ENCODE assay signal across 21 mouse cellular contexts in the genomic region with DNA sequence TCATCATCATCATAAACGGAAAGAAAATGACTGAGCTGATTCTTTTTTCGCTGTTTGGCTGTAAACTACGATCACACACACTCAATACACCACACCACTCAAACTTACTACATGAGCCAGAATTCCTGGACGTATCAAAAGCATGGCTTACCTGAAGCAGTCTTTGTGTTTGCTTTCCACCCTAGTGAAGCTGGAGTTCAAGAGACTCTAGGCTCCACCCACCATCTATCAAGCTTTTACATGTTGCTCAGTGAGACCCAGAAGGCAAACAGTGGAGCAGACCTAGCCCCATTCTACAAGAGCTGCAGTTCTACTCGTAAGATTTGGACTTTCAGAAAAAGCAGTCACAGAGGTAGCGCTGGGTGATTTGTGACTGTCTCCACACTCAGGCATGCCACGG. TPM values are rescaled to one million over a fixed set of nuclear protein-coding genes. Genes with fewer than 3 reads are reported as not detected.
DNase-seq lines count a peak whose midpoint lies in the region; ATAC-seq and TF ChIP-seq lines count a peak whose summit lies in the region.
"Had no signal": no experiment of that assay in that cellular context is flagged by ENCODE, and none has a peak within 500 bp of the region (broad histone marks: within the 10 kb centered on the region; RNA-seq: fewer than 3 reads in every experiment).

No protein-coding gene starts in this region.

- H3K4me3 ChIP-seq in heart, embryonic 14.5 days (ENCODE audit: control insufficient read depth in 1 of 2, insufficient read depth in 1 of 2, low read depth in 1 of 2, low read length in 2 of 2): no peak overlapping the region
- H3K4me3 ChIP-seq in liver, postnatal 0 days (ENCODE audit: low read depth, low read length): no peak overlapping the region
- no peak overlapping the region for H3K4me3 ChIP-seq in liver, embryonic 11.5 days (ENCODE audit: low read depth, low read length)
- peak overlapping the region; percentile 18 for H3K4me3 ChIP-seq in lung, embryonic 16.5 days (ENCODE audit: low read length)
- H3K4me3 ChIP-seq in stomach, embryonic 16.5 days (replicated peaks; ENCODE audit: low read length): no peak overlapping the region
- H3K4me3 ChIP-seq: erythroblast, embryonic 14.5 days; forebrain, embryonic 15.5 days; kidney, embryonic 15.5 days; limb, embryonic 13.5 days had no signal

- H3K4me2 ChIP-seq in heart, embryonic 14.5 days (ENCODE audit: low read length): peak overlapping the region; percentile 45
- H3K4me2 ChIP-seq in liver, postnatal 0 days (ENCODE audit: low read depth, low read length): 0 out of 2 replicates have a peak overlapping the region, but pooled peaks have one; percentile 8
- H3K4me2 ChIP-seq in liver, embryonic 11.5 days: no peak overlapping the region
- peak overlapping the region; percentile 45 for H3K4me2 ChIP-seq in lung, embryonic 16.5 days (ENCODE audit: low read depth, low read length)
- H3K4me2 ChIP-seq in stomach, embryonic 16.5 days (ENCODE audit: low read depth, low read length): peak overlapping the region; percentile 25
- H3K4me2 ChIP-seq: forebrain, embryonic 15.5 days; kidney, embryonic 15.5 days; limb, embryonic 13.5 days had no signal

- 0 out of 2 replicates have a peak overlapping the region, but pooled peaks have one; percentile 5 for H3K9ac ChIP-seq in heart, embryonic 14.5 days (ENCODE audit: low read length)
- no peak overlapping the region for H3K9ac ChIP-seq in liver, postnatal 0 days (replicated peaks)
- no peak overlapping the region for H3K9ac ChIP-seq in liver, embryonic 11.5 days (ENCODE audit: low read depth, low read length)
- H3K9ac ChIP-seq in lung, embryonic 16.5 days (ENCODE audit: low read length): peak overlapping the region; percentile 14; the same call in 1 of the 2 replicates
- no peak overlapping the region for H3K9ac ChIP-seq in stomach, embryonic 16.5 days (ENCODE audit: low read length)
- H3K9ac ChIP-seq: forebrain, embryonic 15.5 days; kidney, embryonic 15.5 days; limb, embryonic 13.5 days had no signal

- H3K27me3 ChIP-seq in heart, embryonic 14.5 days (ENCODE audit: control insufficient read depth, insufficient read depth, low read length): no peaks in the 10 kb centered on the region
- no peaks in the 10 kb centered on the region for H3K27me3 ChIP-seq in liver, postnatal 0 days (ENCODE audit: insufficient read depth, low read length)
- no peaks in the 10 kb centered on the region for H3K27me3 ChIP-seq in liver, embryonic 11.5 days (replicated peaks; ENCODE audit: control insufficient read depth, insufficient read depth, low read length)
- no peaks in the 10 kb centered on the region for H3K27me3 ChIP-seq in lung, embryonic 16.5 days (ENCODE audit: control insufficient read depth, insufficient read depth, low read depth, low read length)
- no peaks in the 10 kb centered on the region for H3K27me3 ChIP-seq in stomach, embryonic 16.5 days (ENCODE audit: control insufficient read depth, insufficient read depth, low read length)
- H3K27me3 ChIP-seq: forebrain, embryonic 15.5 days; kidney, embryonic 15.5 days; limb, embryonic 13.5 days had no signal

- peaks cover 41 to 61% of the 10 kb centered on the region in 2 experiments for H3K4me1 ChIP-seq in heart, embryonic 14.5 days (ENCODE audit: control insufficient read depth in 2 of 2, insufficient read depth in 2 of 2, low read length in 2 of 2)
- peaks cover 37% of the 10 kb centered on the region for H3K4me1 ChIP-seq in liver, postnatal 0 days (ENCODE audit: insufficient read depth)
- peaks cover 25% of the 10 kb centered on the region for H3K4me1 ChIP-seq in liver, embryonic 11.5 days (replicated peaks; ENCODE audit: control insufficient read depth, insufficient read depth, low read length)
- peaks cover 23% of the 10 kb centered on the region for H3K4me1 ChIP-seq in lung, embryonic 16.5 days (replicated peaks; ENCODE audit: control insufficient read depth, insufficient read depth, low read length)
- 0 out of 2 replicates have a peak, but pooled peaks cover 3% of the 10 kb centered on the region for H3K4me1 ChIP-seq in stomach, embryonic 16.5 days (ENCODE audit: control insufficient read depth, insufficient read depth, low read length)
- H3K4me1 ChIP-seq: forebrain, embryonic 15.5 days; limb, embryonic 13.5 days had no signal

- TF ChIP-seq EP300 in liver, postnatal 0 days (IDR thresholded peaks at IDR 0.05; ENCODE audit: low read depth): no peak

- ATAC-seq in heart, embryonic 14.5 days (ENCODE audit: insufficient number of reproducible peaks, insufficient read depth, low FRiP score, low read depth): no peak
- no peak for ATAC-seq in liver, postnatal 0 days
- ATAC-seq in liver, embryonic 11.5 days (replicated peaks; ENCODE audit: low FRiP score): no peak
- ATAC-seq in lung, embryonic 16.5 days (ENCODE audit: low read depth): peak; percentile 63
- ATAC-seq in stomach, embryonic 16.5 days (ENCODE audit: insufficient read depth, low FRiP score): peak; percentile 18; the same call in 1 of the 2 replicates
- ATAC-seq: forebrain, embryonic 15.5 days had no signal

- peak overlapping the region; percentile 70 to 73 for H3K27ac ChIP-seq in heart, embryonic 14.5 days (replicated peaks in 1 of 2; ENCODE audit: control insufficient read depth in 1 of 2, insufficient read depth in 1 of 2, low read depth in 2 of 2, low read length in 2 of 2)
- 0 out of 2 replicates have a peak overlapping the region, but pooled peaks have one; percentile 16 for H3K27ac ChIP-seq in liver, postnatal 0 days (ENCODE audit: low read depth)
- H3K27ac ChIP-seq in liver, embryonic 11.5 days (ENCODE audit: low read depth, low read length): no peak overlapping the region
- peak overlapping the region; percentile 92 for H3K27ac ChIP-seq in lung, embryonic 16.5 days (ENCODE audit: low read length)
- H3K27ac ChIP-seq in stomach, embryonic 16.5 days (ENCODE audit: low read length): peak overlapping the region; percentile 62
- H3K27ac ChIP-seq: forebrain, embryonic 15.5 days; hindbrain, postnatal 0 days; kidney, embryonic 15.5 days; limb, embryonic 13.5 days had no signal

- intact Hi-C loops in heart, postnatal 10 days (cut with DNase I): no loop called here

- WGBS in heart, embryonic 14.5 days: 69% methylated on average over 7 of the region's 7 CpGs
- WGBS in liver, postnatal 0 days (ENCODE audit: insufficient replicate concordance): 79% methylated on average over 7 of the region's 7 CpGs
- 86% methylated on average over 7 of the region's 7 CpGs for WGBS in liver, embryonic 11.5 days
- 61% methylated on average over 7 of the region's 7 CpGs for WGBS in lung, embryonic 16.5 days
- WGBS in stomach, embryonic 16.5 days: 67% methylated on average over 7 of the region's 7 CpGs

- DNase-seq in heart, postnatal 10 days: no peak
- no peak for DNase-seq in liver, postnatal 0 days
- DNase-seq in liver, embryonic 11.5 days (ENCODE audit: low spot score): no peak
- DNase-seq in urinary bladder, postnatal 36 days (ENCODE audit: low spot score in 2 of 2): no peak
- DNase-seq in urinary bladder, postnatal 10 days (ENCODE audit: low spot score): no peak
- DNase-seq: adrenal gland, postnatal 25 days; cerebellum, adult 9-11 months; heart, postnatal 36 days; midbrain, embryonic 14.5 days; thymus, adult 18-20 months had no signal

- no peak for TF ChIP-seq CTCF in liver, postnatal 0 days (IDR thresholded peaks at IDR 0.05; ENCODE audit: low read depth)

- H3K36me3 ChIP-seq in heart, embryonic 14.5 days (ENCODE audit: control insufficient read depth, insufficient read depth, low read length): peaks cover 59% of the 10 kb centered on the region
- peaks cover 59% of the 10 kb centered on the region for H3K36me3 ChIP-seq in liver, postnatal 0 days (replicated peaks; ENCODE audit: insufficient read depth, low read length)
- peaks cover 34% of the 10 kb centered on the region for H3K36me3 ChIP-seq in liver, embryonic 11.5 days (ENCODE audit: control insufficient read depth, insufficient read depth, low read length)
- peaks cover 23% of the 10 kb centered on the region for H3K36me3 ChIP-seq in lung, embryonic 16.5 days (ENCODE audit: control insufficient read depth, insufficient read depth, low read length)
- H3K36me3 ChIP-seq in stomach, embryonic 16.5 days (ENCODE audit: control insufficient read depth, insufficient read depth, low read length): peaks cover 4% of the 10 kb centered on the region

- H3K9me3 ChIP-seq in heart, embryonic 14.5 days (ENCODE audit: control insufficient read depth, low read length): no peaks in the 10 kb centered on the region
- no peaks in the 10 kb centered on the region for H3K9me3 ChIP-seq in liver, postnatal 0 days (ENCODE audit: low read length)
- H3K9me3 ChIP-seq in liver, embryonic 11.5 days (ENCODE audit: control insufficient read depth, low read length): no peaks in the 10 kb centered on the region
- H3K9me3 ChIP-seq in lung, embryonic 16.5 days (ENCODE audit: control insufficient read depth, low read length): no peaks in the 10 kb centered on the region
- no peaks in the 10 kb centered on the region for H3K9me3 ChIP-seq in stomach, embryonic 16.5 days (replicated peaks; ENCODE audit: control insufficient read depth, low read length)
- H3K9me3 ChIP-seq: forebrain, embryonic 15.5 days; kidney, embryonic 15.5 days; limb, embryonic 13.5 days had no signal

RNA-seq across cellular contexts. Expression of a gene that starts 8.1 kb away (rescaled TPM):
- 9.7 and 10.4 TPM in 2 replicates for polyA plus RNA-seq in heart, embryonic 14.5 days (2014; fragmentation: Nextera tagmentation; extraction: Ambion mirVana)
- 10 to 100 TPM; 18.3 to 20.7 TPM for total RNA-seq in heart, postnatal 10 days (2021)
- polyA plus RNA-seq in liver, postnatal 0 days (2015; fragmentation: Nextera tagmentation; extraction: Ambion mirVana): 5.5 and 5.7 TPM in 2 replicates
- 15.5 and 19.3 TPM in 2 replicates for polyA plus RNA-seq in liver, embryonic 11.5 days (2014; fragmentation: Nextera tagmentation; extraction: Ambion mirVana)
- polyA plus RNA-seq in lung, embryonic 16.5 days (2015; fragmentation: Nextera tagmentation; extraction: Ambion mirVana): 19.0 and 22.5 TPM in 2 replicates
- polyA plus RNA-seq in stomach, embryonic 16.5 days (2015; fragmentation: Nextera tagmentation; extraction: Ambion mirVana): 8.8 and 9.6 TPM in 2 replicates

RNA-seq across cellular contexts. Expression of a gene that starts 17.4 kb away (rescaled TPM):
- not detected in 2 replicates for polyA plus RNA-seq in heart, embryonic 14.5 days (2014; fragmentation: Nextera tagmentation; extraction: Ambion mirVana)
- total RNA-seq in heart, postnatal 10 days (2021): not detected
- not detected in 2 replicates for polyA plus RNA-seq in liver, postnatal 0 days (2015; fragmentation: Nextera tagmentation; extraction: Ambion mirVana)
- polyA plus RNA-seq in liver, embryonic 11.5 days (2014; fragmentation: Nextera tagmentation; extraction: Ambion mirVana): not detected in 2 replicates
- polyA plus RNA-seq in lung, embryonic 16.5 days (2015; fragmentation: Nextera tagmentation; extraction: Ambion mirVana): 0.24 TPM in 1 of 2 replicates, not detected in the other
- polyA plus RNA-seq in stomach, embryonic 16.5 days (2015; fragmentation: Nextera tagmentation; extraction: Ambion mirVana): not detected in 2 replicates
- total RNA-seq: adrenal gland, postnatal 25 days; heart, postnatal 36 days; hindbrain, postnatal 0 days; layer of hippocampus, adult 18-20 months; left cerebral cortex, adult 8-10 months had no signal
- polyA plus RNA-seq: erythroblast, embryonic 14.5 days; forebrain, embryonic 15.5 days; hindbrain, postnatal 0 days; kidney, embryonic 15.5 days; limb, embryonic 13.5 days; midbrain, embryonic 14.5 days; urinary bladder, adult 2 months had no signal

RNA-seq across cellular contexts. Expression of a gene that starts 24.7 kb away (rescaled TPM):
- 5.8 and 6.3 TPM in 2 replicates for polyA plus RNA-seq in heart, embryonic 14.5 days (2014; fragmentation: Nextera tagmentation; extraction: Ambion mirVana)
- total RNA-seq in heart, postnatal 10 days (2021): 1 to 10 TPM; 5.3 TPM
- polyA plus RNA-seq in liver, postnatal 0 days (2015; fragmentation: Nextera tagmentation; extraction: Ambion mirVana): 4.5 and 4.9 TPM in 2 replicates
- 20.1 and 20.5 TPM in 2 replicates for polyA plus RNA-seq in liver, embryonic 11.5 days (2014; fragmentation: Nextera tagmentation; extraction: Ambion mirVana)
- polyA plus RNA-seq in lung, embryonic 16.5 days (2015; fragmentation: Nextera tagmentation; extraction: Ambion mirVana): 21.6 and 22.8 TPM in 2 replicates
- 10.9 and 11.9 TPM in 2 replicates for polyA plus RNA-seq in stomach, embryonic 16.5 days (2015; fragmentation: Nextera tagmentation; extraction: Ambion mirVana)

RNA-seq across cellular contexts. Expression of a gene that starts 39.6 kb away (rescaled TPM):
- polyA plus RNA-seq in heart, embryonic 14.5 days (2014; fragmentation: Nextera tagmentation; extraction: Ambion mirVana): 0.92 and 1.3 TPM in 2 replicates
- total RNA-seq in heart, postnatal 10 days (2021): 10 to 100 TPM; 16.0 to 19.3 TPM
- 12.6 and 17.0 TPM in 2 replicates for polyA plus RNA-seq in liver, postnatal 0 days (2015; fragmentation: Nextera tagmentation; extraction: Ambion mirVana)
- polyA plus RNA-seq in liver, embryonic 11.5 days (2014; fragmentation: Nextera tagmentation; extraction: Ambion mirVana): 2.7 and 3.2 TPM in 2 replicates
- 4.7 and 7.0 TPM in 2 replicates for polyA plus RNA-seq in lung, embryonic 16.5 days (2015; fragmentation: Nextera tagmentation; extraction: Ambion mirVana)
- 2.3 and 2.8 TPM in 2 replicates for polyA plus RNA-seq in stomach, embryonic 16.5 days (2015; fragmentation: Nextera tagmentation; extraction: Ambion mirVana)
- polyA plus RNA-seq: erythroblast, embryonic 14.5 days had no signal

Comparison
In these comparisons a context has a peak if more than half of its experiments do, and no peak if none do; other contexts are left out.
1. ATAC-seq: peak in lung, embryonic 16.5 days (single experiment) and stomach, embryonic 16.5 days (single experiment); none in heart, embryonic 14.5 days (single experiment), liver, postnatal 0 days (single experiment) and liver, embryonic 11.5 days (single experiment).
2. H3K9ac ChIP-seq: peak in heart, embryonic 14.5 days (single experiment) and lung, embryonic 16.5 days (single experiment); none in liver, postnatal 0 days (single experiment), liver, embryonic 11.5 days (single experiment) and stomach, embryonic 16.5 days (single experiment).